Mouse (Mus musculus) adrenal gland, adult 10 weeks (tissue): ENCODE results near the gene Adam19. TPM values are rescaled to one million over a fixed set of nuclear protein-coding genes. Genes with fewer than 3 reads are reported as not detected.

Experiments
- polyA plus RNA-seq: library from polyadenylated mRNA; stranded (reverse); fragments of 350-450 nt; fragmentation: Illumina TruSeq; extraction: RNeasy Lipid Tissue Mini Kit (QIAGEN cat#74804); gene quantifications from one replicate; pipeline ENCODE4 v1.2.3, GENCODE M21; 2014; ENCODE audit warnings: low read depth, low replicate concordance

Adam19 gene
- 1.7 TPM for polyA plus RNA-seq

GRCm38 (mm10) chr11:46055896-46056769 is at the start of gene Adam19:
Gene Adam19, plus strand, starts transcription at chr11:46055992.

DNA sequence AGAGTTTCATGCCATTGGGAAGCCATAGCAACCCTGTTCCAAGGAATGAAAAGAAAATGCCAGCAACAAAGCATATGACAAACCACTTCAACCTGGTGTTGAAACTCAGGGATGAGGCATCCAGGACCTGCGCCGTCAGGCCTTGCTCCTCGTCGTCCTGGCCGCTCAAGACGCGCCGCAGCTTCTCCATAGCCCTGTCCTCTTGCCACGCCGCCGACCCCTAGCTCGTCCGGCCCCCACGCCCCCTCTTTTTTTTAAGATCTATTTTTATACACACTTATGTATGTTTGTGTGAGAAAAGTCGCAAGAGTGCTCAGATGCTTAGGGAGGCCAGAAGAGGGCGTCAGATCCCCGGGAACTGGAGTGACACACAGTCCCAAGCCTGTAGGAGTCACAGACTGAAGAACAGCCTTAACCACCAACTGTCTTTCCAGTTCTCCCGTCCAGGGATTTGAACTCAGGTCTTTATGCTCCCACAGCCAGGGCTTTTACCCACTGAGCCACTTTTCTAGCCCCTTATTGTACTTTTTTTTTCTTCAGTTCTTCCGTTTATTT is 3.6 kb upstream of the Adam19 start, which contains the start of gene Gm12166:
TSS of gene Gm12166 (minus strand) at position 217 of the 555 bp plus-strand sequence.

GRCm38 (mm10) chr11:46165866-46166585 is 110.2 kb downstream of the Adam19 start, which contains the start of gene Nipal4:
Gene Nipal4, minus strand, starts transcription at chr11:46166508.

Other genes with a start within 250 kb of the Adam19 start
- 110 TPM for gene Clint1, start 203.9 kb upstream of the Adam19 start, polyA plus RNA-seq
- 4.3 TPM for gene Lsm11, start 111.1 kb upstream of the Adam19 start, polyA plus RNA-seq
- gene Thg1l, start 100.5 kb upstream of the Adam19 start, polyA plus RNA-seq: 12.9 TPM
- gene Sox30, start 75.7 kb upstream of the Adam19 start, polyA plus RNA-seq: not detected
- gene Gm12166, start 3.7 kb upstream of the Adam19 start, polyA plus RNA-seq: 1.4 TPM
- not detected for gene Nipal4, start 110.5 kb downstream of the Adam19 start, polyA plus RNA-seq
- not detected for gene Fndc9, start 179.5 kb downstream of the Adam19 start, polyA plus RNA-seq